Mouse (Mus musculus) forebrain, embryonic 16.5 days (tissue): Measurements from ENCODE around the gene Rsl24d1. TPM values are rescaled to one million over a fixed set of nuclear protein-coding genes. Genes with fewer than 3 reads are reported as not detected.

Experiments
- ATAC-seq: fragments of 200-750 bp; cut with Nextera tagmentation; 2 replicates; pipeline ENCODE4 v1.8.0; 2017; ENCODE audit warnings: mild to moderate bottlenecking, moderate library complexity
- H3K27ac ChIP-seq: fragments of 300-500 bp; sonication (generic); 2 replicates; pipeline ENCODE4 v1.5.1; 2014; ENCODE audit warnings: low read length, control low read depth
- H3K27me3 ChIP-seq: fragments of 300-500 bp; sonication (generic); replicated peaks from 2 replicates; pipeline ENCODE4 v1.6.1; 2014; ENCODE audit warnings: low read length; ENCODE audit not compliant: control insufficient read depth, insufficient read depth
- H3K36me3 ChIP-seq: fragments of 300-500 bp; sonication (generic); 2 replicates; pipeline ENCODE4 v1.6.1; 2014; ENCODE audit not compliant: control insufficient read depth, insufficient read depth
- H3K4me1 ChIP-seq: fragments of 300-500 bp; sonication (generic); replicated peaks from 2 replicates; pipeline ENCODE4 v1.6.1; 2014; ENCODE audit warnings: low read length; ENCODE audit not compliant: control insufficient read depth, insufficient read depth
- H3K4me2 ChIP-seq: fragments of 300-500 bp; sonication (generic); 2 replicates; pipeline ENCODE4 v1.6.1; 2014; ENCODE audit warnings: mild to moderate bottlenecking, low read length, control low read depth
- H3K4me3 ChIP-seq: fragments of 300-500 bp; sonication (generic); replicated peaks from 2 replicates; pipeline ENCODE4 v1.5.1; 2014; ENCODE audit warnings: mild to moderate bottlenecking, low read length, control low read depth
- H3K9ac ChIP-seq: fragments of 300-500 bp; sonication (generic); replicated peaks from 2 replicates; pipeline ENCODE4 v1.6.1; 2014; ENCODE audit warnings: low read depth, low read length, control low read depth
- H3K9me3 ChIP-seq: fragments of 300-500 bp; sonication (generic); 2 replicates; pipeline ENCODE4 v1.6.1; 2016; ENCODE audit warnings: low read length; ENCODE audit not compliant: control insufficient read depth
- WGBS: fragments of 180-500 bp; shearing (Covaris S2); extraction: QIAGEN DNeasy Blood & Tissue Kit; methylation state at CpG from one replicate; pipeline ENCODE4 v1.1.7; 2014; 5-methylcytosine and 5-hydroxymethylcytosine counted together
- polyA plus RNA-seq: library from polyadenylated mRNA; unstranded; fragments of >200 nt; fragmentation: Nextera tagmentation; extraction: Ambion mirVana; gene quantifications from 2 replicates; pipeline ENCODE4 v1.2.1, GENCODE M21; 2015

Gene Rsl24d1
- polyA plus RNA-seq, 1 experiment from 2014 or later: 118 TPM

DNA sequence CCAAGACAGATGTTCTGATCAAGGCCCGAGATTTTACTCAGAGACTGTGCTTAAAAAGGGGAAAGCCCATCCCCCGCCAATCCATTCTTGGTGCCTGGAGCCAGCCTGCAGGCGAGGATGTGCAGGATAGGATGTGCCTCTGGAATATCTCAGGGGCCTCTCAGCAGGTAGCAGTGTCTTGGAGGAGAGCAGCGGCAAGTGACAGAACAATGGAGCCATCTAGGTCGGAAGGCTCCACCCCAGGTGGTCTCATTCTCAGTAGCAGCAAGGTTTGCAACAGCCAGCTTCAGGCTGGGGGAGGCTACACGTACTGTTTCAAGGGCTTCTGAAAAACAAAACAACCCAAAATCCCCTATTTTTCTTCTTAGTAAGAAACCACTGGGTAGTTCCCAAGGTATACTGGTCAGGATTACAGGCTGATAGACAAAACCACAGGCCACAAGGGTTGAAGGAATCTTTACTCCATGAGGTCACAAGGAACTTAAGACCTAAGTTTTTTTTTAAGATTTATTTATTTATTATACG is 33.4 kb upstream of the Rsl24d1 start:
- H3K4me3 ChIP-seq: no peak overlapping the region

GRCm38 (mm10) chr9:73082291-73083000 is 30.8 kb upstream of the Rsl24d1 start:
- no peak for ATAC-seq
- WGBS: 77% methylated on average over 8 of the region's 8 CpGs
- H3K4me3 ChIP-seq: no peak overlapping the region

More for the DNA sequence above, 33.4 kb upstream of the Rsl24d1 start:
- 40% methylated on average over 7 of the region's 7 CpGs for WGBS
- ATAC-seq: no peak
- no peaks in the 10 kb centered on the region for H3K27me3 ChIP-seq
- no peaks in the 10 kb centered on the region for H3K36me3 ChIP-seq
- no peaks in the 10 kb centered on the region for H3K4me1 ChIP-seq
- no peak overlapping the region for H3K9ac ChIP-seq
- H3K9me3 ChIP-seq: no peaks in the 10 kb centered on the region
- no peak overlapping the region for H3K4me2 ChIP-seq
- H3K27ac ChIP-seq: no peak overlapping the region

DNA sequence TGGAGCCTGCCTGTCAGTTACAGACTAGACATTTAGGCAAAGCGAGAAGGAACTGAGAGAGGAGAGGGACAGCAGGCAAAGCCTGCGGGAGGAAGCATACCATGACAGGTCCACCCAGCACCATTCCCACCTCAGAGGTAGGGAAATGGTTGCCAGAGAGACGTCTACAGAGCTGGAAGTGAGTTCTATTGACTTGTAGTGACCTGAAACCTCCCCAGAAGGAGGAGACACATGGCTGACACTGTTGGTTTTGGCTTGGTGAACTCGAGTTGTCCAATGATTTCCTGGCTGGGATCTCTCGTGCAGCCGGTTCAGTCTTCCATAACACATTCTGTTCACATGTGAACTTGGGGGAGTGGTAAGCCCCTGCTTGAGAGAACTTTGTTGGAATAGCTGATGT is 29.3 kb upstream of the Rsl24d1 start:
- Histone ChIP-seq H3K36me3 (no peaks in the 10 kb centered on the region), H3K9ac (no peak overlapping the region), H3K4me3 (no peak overlapping the region), H3K9me3 (no peaks in the 10 kb centered on the region), H3K4me2 (no peak overlapping the region), H3K27ac (no peak overlapping the region), H3K27me3 (no peaks in the 10 kb centered on the region), H3K4me1 (no peaks in the 10 kb centered on the region)
- no peak for ATAC-seq
- WGBS: 79% methylated on average over 6 of the region's 6 CpGs

More at GRCm38 (mm10) chr9:73082291-73083000, 30.8 kb upstream of the Rsl24d1 start:
- no peak overlapping the region for H3K9ac ChIP-seq
- no peaks in the 10 kb centered on the region for H3K27me3 ChIP-seq
- H3K4me1 ChIP-seq: no peaks in the 10 kb centered on the region
- H3K9me3 ChIP-seq: no peaks in the 10 kb centered on the region
- no peak overlapping the region for H3K4me2 ChIP-seq
- no peaks in the 10 kb centered on the region for H3K36me3 ChIP-seq
- H3K27ac ChIP-seq: no peak overlapping the region

- Histone ChIP-seq H3K4me1 (no peaks in the 10 kb centered on the region), H3K4me3 (no peak overlapping the region), H3K9ac (no peak overlapping the region), H3K4me2 (no peak overlapping the region), H3K27me3 (no peaks in the 10 kb centered on the region), H3K27ac (no peak overlapping the region), H3K9me3 (no peaks in the 10 kb centered on the region), H3K36me3 (no peaks in the 10 kb centered on the region)
- 83% methylated on average over 6 of the region's 6 CpGs for WGBS
- ATAC-seq: no peak
Measured at GRCm38 (mm10) chr9:73085845-73086244, 27.4 kb upstream of the Rsl24d1 start.

GRCm38 (mm10) chr9:73087121-73087520 is 26.1 kb upstream of the Rsl24d1 start:
- H3K4me1 ChIP-seq: no peaks in the 10 kb centered on the region
- no peaks in the 10 kb centered on the region for H3K9me3 ChIP-seq
- H3K27ac ChIP-seq: no peak overlapping the region
- ATAC-seq: no peak
- no peak overlapping the region for H3K4me2 ChIP-seq
- H3K36me3 ChIP-seq: no peaks in the 10 kb centered on the region
- no peak overlapping the region for H3K4me3 ChIP-seq
- H3K9ac ChIP-seq: no peak overlapping the region
- no peaks in the 10 kb centered on the region for H3K27me3 ChIP-seq
- WGBS: 66% methylated on average over 8 of the region's 8 CpGs

DNA sequence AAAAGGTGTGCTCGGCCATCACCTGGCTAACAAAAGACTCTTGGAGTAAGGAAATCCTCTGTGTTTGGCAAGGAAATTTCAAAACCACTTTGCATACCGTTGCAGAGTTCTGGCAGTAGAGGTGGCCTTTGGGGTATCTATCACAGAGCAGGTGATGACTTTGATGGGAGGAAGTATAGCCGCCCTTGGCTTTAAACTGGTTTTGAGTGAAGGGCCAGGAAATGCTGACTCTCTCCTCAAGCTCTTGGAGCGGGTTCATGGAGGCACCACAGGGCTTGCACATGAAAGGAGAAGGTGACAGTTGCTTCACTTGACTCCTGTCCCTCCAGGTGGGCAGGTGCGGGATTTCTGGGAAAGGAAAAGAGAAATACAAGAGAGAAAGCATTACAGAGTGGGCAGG is 25.6 kb upstream of the Rsl24d1 start:
- no peak for ATAC-seq
- Histone ChIP-seq H3K4me2 (no peak overlapping the region), H3K9me3 (no peaks in the 10 kb centered on the region), H3K27me3 (no peaks in the 10 kb centered on the region), H3K36me3 (no peaks in the 10 kb centered on the region), H3K4me3 (no peak overlapping the region), H3K4me1 (no peaks in the 10 kb centered on the region), H3K9ac (no peak overlapping the region), H3K27ac (no peak overlapping the region)
- 81% methylated on average over 5 of the region's 5 CpGs for WGBS

GRCm38 (mm10) chr9:73089222-73089920 is 23.9 kb upstream of the Rsl24d1 start:
- no peaks in the 10 kb centered on the region for H3K9me3 ChIP-seq
- no peak overlapping the region for H3K9ac ChIP-seq
- no peak overlapping the region for H3K4me2 ChIP-seq
- H3K27ac ChIP-seq: no peak overlapping the region
- no peak for ATAC-seq
- 79% methylated on average over 16 of the region's 16 CpGs for WGBS
- no peaks in the 10 kb centered on the region for H3K27me3 ChIP-seq
- no peaks in the 10 kb centered on the region; the same call in 1 of the 2 replicates for H3K4me1 ChIP-seq
- no peaks in the 10 kb centered on the region for H3K36me3 ChIP-seq
- H3K4me3 ChIP-seq: no peak overlapping the region

DNA sequence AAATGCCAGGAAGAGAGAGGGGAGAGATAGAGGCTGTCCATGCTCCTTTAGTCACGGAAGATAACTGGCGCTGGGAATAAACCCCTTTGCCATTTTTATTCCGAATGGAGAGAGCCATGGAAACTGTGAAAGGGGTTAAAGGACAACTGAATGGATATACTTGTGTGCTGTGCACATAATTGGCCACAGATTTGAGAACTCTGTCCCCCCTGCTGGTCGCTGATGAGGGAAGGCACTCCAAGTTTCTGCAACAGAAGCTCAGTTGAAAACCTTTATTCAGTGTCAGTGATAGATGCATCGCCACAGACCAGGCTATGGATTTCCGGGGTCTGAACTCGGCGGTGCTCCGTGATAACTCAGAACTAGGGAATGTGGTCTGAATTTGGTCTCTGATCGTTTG is 23.1 kb upstream of the Rsl24d1 start:
- H3K4me1 ChIP-seq: peaks cover 3% of the 10 kb centered on the region; the same call in 1 of the 2 replicates
- H3K27me3 ChIP-seq: no peaks in the 10 kb centered on the region
- ATAC-seq: no peak
- no peak overlapping the region for H3K27ac ChIP-seq
- no peaks in the 10 kb centered on the region for H3K9me3 ChIP-seq
- H3K36me3 ChIP-seq: no peaks in the 10 kb centered on the region
- H3K9ac ChIP-seq: no peak overlapping the region
- no peak overlapping the region for H3K4me3 ChIP-seq
- 76% methylated on average over 10 of the region's 10 CpGs for WGBS
- H3K4me2 ChIP-seq: no peak overlapping the region

GRCm38 (mm10) chr9:73091747-73092146 is 21.5 kb upstream of the Rsl24d1 start:
- H3K9me3 ChIP-seq: no peaks in the 10 kb centered on the region
- ATAC-seq: peak; percentile 49; the same call in 1 of the 2 replicates
- H3K27ac ChIP-seq: no peak overlapping the region
- no peak overlapping the region for H3K4me3 ChIP-seq
- H3K4me1 ChIP-seq: peaks cover 3% of the 10 kb centered on the region; the same call in 1 of the 2 replicates
- no peak overlapping the region for H3K4me2 ChIP-seq
- H3K36me3 ChIP-seq: no peaks in the 10 kb centered on the region
- no peaks in the 10 kb centered on the region for H3K27me3 ChIP-seq
- no peak overlapping the region for H3K9ac ChIP-seq
- 0% methylated on average over 1 of the region's 1 CpGs for WGBS
